Mouse (Mus musculus) gastrocnemius, postnatal 14 days (tissue): ENCODE measurements around the gene Sstr2. TPM values are rescaled to one million over a fixed set of nuclear protein-coding genes. Genes with fewer than 3 reads are reported as not detected.
"Not testable (repeated sequence)": the region's sequence is repeated elsewhere in the genome, so short reads cannot be mapped to it uniquely, and the experiment has no call there.

Experiments
- DNase-seq: peaks from one replicate; pipeline ENCODE4 v3.0.0; 2021; ENCODE audit warnings: mixed read lengths
- intact Hi-C: fragments of 180-260 bp; cut with DNase I; formaldehyde crosslinking; loops from one replicate; pipeline ENCODE4 v1.15.1; 2025; ENCODE audit warnings: low total_unique reads
- total RNA-seq, 2 experiments: library from RNA; stranded (reverse); gene quantifications; 2 replicates each; pipeline ENCODE4 v1.2.3; 2021

Gene Sstr2
- total RNA-seq, 2 experiments from 2014 or later: not detected

DNA sequence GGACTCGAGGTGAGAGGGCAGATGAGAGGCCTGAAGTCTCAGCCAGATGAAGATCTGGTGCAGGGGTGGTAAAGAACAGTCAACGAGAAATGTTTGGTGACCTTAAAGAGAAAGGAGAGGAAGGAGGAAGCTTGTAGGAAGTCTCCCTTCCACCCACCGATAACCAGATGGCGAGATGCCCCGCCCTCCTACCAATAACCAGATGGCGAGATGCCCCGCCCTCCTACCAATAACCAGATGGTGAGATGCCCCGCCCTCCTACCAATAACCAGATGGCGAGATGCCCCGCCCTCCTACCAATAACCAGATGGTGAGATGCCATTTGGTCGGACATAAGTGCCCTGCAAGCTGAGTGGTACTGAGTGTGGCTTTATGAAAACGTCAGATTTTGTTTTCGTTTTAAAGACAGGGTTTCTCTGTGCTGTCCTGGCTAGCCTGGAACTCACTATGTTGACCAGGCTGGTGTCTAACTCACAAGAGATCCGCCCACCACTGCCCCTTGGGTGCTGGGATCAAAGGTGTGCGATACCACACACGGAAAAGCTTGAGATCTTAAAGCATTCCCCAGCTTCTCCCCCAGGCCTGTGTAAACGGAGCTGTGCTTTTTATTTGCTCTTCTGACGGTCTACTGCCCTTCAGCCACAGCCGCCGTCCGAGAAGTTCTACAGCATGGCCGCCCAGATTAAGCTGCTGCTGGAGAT is 32.2 kb downstream of the Sstr2 start:
- intact Hi-C loops: loop anchor here (5.0 kb wide), 1 partner anchor 36 kb away; no protein-coding TSS in a partner anchor
- no peak for DNase-seq

DNA sequence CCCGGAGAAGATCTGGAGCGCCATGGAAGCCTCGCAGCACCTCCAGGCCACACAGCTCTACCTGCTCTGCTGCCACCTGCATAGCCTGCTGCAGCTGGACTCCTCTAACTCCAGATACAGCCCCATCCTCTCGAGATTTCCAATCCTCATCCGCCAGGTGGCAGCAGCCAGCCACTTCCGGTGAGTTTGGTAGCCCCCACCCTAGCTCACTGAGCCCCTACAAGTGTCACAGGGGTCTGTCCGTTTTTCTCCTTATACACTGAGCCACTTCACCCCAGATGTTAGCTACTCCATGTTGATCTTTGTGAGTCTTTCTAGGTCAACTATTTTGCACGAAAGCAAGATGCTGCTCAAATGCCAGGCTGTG is 32.7 kb downstream of the Sstr2 start:
- DNase-seq: peak; percentile 41
- intact Hi-C loops: loop anchor here (5.0 kb wide), 1 partner anchor 35 kb away; no protein-coding TSS in a partner anchor

DNA sequence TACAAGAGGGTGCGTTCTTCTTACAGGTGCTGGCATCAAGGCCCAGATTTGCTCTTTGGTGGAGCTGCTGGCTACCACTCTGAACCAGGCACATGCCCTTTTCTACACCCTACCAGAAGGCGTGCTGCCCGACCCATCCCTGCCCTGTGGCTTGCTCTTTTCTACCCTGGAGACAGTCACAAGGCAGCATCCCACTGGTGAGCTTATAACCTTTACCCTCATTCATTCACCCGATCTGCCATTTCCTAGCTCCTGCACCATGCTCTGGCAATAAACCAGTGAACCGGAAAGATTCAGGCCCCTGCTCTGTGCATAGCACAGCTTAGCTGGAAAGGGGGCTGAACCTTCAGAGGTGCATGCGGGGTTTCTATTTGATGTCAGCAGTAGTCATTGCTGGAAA is 33.4 kb downstream of the Sstr2 start:
- intact Hi-C loops: loop anchor here (5.0 kb wide), 1 partner anchor 35 kb away; no protein-coding TSS in a partner anchor
- DNase-seq: no peak

DNA sequence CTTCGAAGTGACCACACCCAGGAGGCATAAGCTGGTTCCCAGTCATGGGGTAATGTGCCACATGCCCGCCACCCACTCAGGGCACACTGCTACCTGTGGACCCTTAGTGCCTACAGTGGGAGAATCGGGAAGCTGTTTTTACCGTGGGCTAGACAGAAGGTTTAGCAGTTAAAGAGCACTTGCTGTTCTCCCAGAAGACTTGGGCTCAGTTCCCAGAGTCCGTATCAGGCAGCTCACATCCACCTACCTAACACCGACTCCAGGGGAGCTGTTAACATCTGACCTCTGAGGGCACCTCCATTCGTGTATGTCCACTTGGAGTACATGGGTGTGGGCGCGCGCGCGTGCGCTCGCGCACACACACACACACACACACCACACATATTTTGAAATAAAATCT is 35.0 kb downstream of the Sstr2 start:
- no peak for DNase-seq
- intact Hi-C loops: loop anchor here (5.0 kb wide), 1 partner anchor 33 kb away; no protein-coding TSS in a partner anchor

DNA sequence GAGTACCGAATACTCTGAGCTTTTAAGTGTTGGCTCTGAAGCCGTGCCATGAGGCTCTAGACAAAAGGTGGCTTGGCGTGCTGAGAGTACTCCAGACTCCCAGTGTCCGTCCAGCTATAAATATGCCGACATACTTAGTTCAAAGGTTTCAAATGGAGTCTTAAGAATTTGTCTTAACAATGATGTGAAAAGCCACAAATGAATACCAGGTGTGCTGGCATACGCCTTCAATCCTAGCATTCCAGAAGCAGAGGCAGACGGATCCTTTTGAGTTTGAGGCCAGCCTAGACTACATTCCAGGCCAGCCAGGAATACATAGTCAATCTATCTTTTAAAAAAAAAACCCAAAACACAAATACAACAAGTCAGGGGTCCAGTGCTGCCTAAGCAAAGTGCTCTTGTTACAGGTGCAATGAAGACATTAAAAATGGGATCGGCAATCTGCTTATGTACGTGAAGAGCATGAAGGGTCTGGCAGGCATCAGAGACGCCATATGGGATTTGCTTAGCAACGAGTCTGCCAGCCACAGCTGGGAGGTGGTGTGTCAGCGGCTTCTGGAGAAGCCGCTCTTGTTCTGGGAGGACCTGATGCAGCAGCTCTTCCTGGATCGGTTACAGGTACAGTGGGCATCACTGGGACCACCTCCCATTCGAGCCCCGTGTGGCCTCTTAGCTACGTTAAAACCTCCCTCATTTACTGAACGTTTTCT is 35.6 kb downstream of the Sstr2 start:
- intact Hi-C loops: loop anchor here (5.0 kb wide), 1 partner anchor 33 kb away; no protein-coding TSS in a partner anchor
- DNase-seq: no peak

DNA sequence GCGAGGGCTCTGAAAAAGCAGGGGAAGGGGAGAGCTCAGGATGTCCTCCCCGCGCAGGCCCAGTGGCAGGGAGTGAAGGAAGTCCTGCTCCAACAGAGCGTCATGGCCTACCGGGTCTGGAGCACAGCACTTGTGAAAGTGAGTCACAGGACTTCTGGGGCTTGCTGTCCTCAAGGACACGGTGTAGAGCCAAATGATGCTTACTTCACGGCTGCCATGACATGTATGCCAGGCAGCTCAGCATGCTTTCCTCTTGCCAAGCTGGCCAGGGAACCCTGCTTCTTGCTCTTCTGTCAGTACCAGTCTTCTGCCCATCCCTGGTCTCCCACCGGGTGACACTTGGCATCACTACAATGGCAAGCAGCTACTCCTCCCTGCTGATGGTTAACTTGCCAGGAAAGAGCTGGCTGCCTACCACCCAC is 37.4 kb downstream of the Sstr2 start:
- no peak for DNase-seq
- intact Hi-C loops: no loop called here

DNA sequence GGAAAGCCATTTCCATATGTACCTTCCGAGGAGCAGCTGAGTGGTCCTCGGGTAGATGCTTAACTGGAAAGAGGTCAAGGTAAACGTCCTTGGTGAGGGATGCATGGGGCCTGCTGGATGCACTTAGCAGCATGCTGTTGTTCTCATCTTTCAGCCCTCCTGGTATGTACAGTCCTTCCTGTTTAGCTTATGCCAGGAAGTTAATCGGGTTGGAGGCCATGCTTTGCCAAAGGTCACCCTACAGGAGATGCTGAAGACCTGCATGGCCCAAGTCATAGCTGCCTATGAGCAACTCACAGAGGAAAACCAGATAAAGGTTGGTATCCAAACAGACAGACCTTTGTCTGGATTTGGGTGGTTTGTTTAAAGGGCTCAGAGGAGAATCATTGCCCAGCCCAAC is 38.1 kb downstream of the Sstr2 start:
- DNase-seq: no peak
- intact Hi-C loops: no loop called here

DNA sequence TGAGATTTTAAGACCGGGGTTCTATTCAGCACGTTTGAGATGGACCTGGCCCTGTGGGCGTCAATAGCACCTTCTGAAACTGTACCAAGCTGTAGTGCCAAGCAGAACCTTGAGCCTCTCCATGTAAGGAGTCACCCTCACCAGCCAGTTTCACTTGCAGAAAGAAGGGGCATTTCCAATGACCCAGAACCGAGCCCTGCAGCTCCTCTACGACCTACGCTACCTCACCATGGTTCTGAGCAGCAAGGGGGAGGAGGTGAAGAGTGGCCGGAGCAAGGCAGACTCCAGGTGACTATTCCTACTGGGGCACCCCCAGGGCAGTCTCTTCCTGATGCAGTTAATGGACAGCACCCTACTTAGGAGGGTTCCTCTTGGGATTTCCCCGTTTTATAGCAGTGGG is 39.2 kb downstream of the Sstr2 start:
- intact Hi-C loops: no loop called here
- DNase-seq: no peak

DNA sequence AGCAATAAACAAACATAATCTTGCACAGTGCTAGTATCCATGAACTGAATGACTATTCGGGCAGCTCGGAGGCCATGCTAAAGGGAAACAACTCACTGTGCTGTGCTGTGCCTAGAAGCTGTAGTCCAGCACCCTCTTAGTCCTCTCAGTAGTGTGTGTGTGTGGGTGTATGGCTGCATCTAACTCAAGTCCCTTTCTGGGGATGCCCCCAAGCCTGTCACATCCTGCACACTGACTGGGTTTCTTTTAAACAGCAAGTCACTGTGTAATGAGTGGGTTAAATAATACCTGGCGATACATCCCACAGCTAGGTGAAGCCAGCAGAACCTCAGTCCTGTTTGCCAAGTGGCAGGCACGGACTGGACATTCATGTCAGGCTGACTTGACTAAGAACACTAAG is 39.6 kb downstream of the Sstr2 start:
- intact Hi-C loops: no loop called here

DNA sequence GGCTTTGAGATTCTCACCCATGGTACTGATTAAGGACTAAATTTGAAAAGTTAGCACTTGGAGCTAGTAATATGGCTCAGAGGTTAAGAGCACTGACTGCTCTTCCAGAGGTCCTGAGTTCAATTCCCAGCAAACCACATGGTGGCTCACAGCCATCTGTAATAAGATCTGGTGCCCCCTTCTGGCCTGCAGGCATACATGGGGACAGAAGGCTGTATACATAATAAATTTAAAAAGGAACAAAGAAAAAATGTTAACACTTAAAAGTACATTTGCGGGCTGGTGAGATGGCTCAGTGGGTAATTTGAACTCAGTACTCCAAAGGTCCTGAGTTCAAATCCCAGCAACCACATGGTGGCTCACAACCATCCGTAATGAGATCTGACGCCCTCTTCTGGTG is 41.1 kb downstream of the Sstr2 start:
- intact Hi-C loops, DNase-seq: not testable (repeated sequence)

More for the DNA sequence above, 39.6 kb downstream of the Sstr2 start:
- no peak for DNase-seq

DNA sequence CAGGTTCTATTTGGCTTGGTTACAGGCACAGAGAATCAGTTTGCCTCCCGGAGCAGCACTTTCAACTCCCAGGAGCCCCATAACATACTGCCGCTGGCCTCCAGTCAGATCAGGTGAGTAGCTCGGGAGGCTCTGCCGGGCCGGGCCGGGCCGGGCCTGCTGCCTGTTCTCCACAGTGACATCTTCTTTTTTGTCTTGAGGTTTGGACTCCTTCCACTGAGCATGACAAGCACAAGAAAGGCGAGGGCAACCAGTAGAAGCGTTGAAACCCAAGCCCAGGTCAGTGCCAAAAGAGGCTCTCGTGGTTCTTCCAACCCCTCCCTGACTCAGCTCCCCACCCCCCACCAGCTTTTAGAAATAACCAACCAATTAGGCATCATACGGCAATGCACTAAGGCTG is 41.8 kb downstream of the Sstr2 start:
- intact Hi-C loops: no loop called here
- no peak for DNase-seq

DNA sequence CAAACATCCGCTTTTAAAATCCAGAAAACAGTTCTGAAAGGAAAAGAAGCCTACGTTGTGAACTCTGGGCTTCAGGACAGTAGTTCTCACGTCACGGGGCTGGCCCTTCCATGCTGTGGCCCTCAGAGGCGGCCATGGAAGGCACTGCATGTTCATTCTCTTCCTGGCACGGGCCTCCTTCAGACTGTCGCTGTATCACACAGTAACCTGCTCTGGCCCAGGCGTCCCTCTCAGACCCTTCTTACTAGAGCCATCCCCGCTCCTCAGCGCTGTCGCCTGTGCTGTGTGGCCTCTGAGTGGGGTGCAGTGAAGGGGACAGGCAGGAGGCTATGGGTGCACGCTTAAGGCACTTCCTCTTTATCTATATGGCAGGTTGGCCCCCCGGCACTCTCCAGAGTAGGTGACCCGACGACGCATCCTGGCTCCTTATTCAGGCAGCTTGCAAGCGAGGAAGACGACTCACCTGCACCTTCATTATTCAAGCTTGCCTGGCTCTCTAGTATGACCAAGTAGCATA is 42.8 kb downstream of the Sstr2 start:
- no peak for DNase-seq
- intact Hi-C loops: no loop called here

DNA sequence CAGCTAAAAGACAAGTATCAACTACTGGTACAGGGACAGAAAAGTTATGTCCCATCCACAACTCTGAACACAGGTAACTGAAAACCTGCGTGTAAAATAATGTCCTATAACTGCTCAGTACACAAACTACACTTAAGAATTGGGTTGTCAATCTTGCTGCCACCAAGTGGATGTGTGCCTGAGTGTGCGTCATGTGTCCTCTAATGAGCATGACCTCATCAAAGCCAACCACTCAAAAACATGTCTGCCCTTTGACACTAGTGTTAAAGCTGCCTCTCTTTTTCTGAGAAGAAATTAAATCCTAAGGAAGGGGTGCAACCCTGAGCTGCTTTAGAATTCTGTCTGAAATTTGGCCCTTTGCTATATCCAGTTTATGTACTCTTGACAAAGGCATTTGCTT is 45.1 kb downstream of the Sstr2 start:
- DNase-seq: no peak
- intact Hi-C loops: no loop called here

DNA sequence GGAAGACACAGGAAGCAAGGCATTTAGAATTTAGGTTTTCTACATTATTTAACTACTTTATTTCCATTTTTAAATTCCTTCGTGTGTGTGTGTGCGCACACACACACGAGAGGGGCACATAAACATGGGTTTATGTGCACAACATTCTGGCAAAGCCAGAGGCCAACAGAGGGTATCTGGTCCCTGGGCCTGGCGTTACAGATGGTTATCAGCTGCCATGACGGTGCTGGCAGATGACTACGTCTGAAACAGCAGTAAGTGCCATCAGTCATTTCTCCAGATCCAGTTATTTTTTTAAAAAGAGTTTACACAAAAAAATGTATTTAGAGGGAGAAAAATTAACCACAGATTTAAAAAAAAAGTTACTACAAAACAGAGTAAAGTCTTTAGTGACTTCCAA is 47.1 kb downstream of the Sstr2 start:
- intact Hi-C loops: no loop called here
- no peak for DNase-seq

DNA sequence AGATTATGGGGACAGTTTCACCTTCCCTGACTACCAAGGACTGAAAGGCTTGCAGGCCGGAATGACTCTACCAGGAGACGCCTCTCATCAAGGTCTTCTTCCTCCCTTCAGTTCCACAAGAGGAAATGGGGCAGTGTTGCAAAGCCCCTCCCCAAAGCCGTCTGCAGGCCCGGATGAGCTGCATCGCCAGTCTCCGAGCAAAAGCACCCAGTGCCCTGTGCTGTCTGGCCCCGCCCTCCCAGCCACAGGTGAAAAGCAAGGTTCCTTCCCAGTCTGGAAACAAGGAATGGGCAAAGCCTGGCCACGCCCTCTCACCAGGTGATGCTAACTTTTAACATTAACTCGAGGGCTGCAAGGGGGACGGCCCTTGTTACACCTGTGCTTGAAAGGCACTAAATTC is 47.5 kb downstream of the Sstr2 start:
- intact Hi-C loops: no loop called here
- DNase-seq: no peak

DNA sequence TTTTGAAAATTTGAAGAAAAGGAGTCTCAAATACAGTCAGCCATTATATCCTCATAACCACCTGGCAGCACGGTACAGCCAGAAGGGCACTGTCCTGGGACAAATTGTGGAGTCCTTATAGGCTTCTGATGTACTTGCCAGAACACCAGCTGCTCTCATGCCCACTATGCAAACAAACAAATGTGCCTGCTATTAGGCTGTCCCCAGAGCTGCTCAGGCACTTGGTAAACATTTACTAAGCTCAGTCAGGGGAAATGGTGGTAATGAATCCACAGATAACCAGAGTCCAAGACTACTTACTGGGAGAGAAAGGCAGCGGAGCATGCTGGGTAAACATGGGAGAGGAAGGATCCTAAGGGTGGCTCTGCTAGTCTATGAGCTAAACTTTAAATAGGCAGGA is 48.0 kb downstream of the Sstr2 start:
- intact Hi-C loops: no loop called here
- no peak for DNase-seq

DNA sequence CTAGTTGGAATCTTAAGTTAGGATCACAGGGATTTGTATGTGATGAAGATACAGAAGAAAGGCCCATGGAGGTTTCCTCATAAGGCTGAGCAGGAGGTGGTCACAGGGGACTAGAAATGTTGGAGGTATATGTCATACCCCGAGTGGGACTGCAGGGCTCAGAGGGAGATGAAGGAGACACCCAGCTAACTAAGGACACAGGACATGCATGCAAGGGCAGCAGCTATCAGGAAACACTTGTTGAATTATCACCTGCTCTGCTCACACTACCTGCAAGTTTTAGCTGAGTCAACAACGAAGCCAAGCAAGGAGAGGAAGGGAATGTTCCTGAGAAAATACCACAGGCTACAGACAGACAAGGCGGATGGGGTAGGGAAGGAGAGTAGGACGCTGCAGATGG is 48.6 kb downstream of the Sstr2 start:
- no peak for DNase-seq
- intact Hi-C loops: no loop called here

DNA sequence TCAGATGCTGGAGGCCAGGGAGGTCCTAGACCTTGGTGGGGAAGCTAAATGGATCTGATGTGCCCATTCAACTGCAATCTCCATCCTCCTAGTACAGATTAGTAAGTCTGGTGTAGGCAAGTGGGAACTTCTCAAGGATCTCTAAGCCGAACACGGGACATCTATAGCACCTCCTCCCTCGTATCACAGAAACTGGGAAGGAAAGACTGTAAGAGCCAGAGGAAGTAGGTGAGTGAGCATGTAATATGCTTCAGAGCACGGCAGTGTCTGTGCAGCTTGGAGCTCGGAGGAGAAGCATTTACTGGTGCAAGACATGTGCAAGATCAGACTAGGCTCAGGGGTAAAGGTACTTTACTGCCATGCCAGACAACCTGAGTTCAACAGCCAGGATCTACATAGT is 49.7 kb downstream of the Sstr2 start:
- intact Hi-C loops: no loop called here
- no peak for DNase-seq

DNA sequence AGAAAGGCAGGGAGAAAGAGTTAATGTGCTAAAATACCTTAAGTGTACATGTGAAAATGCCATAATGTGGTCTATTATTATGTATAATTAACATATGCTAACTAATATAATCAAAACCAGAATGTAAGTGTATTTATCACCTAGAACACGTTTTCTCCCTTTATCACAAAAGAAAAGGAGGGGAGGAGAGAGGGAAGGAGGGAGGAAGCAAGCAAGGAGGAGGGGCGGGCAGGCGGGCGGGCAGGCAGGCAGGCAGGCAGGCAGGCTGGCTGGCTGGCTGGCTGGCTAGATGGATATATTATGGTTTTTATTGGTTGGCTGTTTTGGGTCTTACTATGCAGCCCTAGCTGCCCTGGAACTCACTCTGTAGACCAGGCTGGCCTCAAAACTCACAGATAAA is 50.6 kb downstream of the Sstr2 start:
- intact Hi-C loops: no loop called here
- no peak for DNase-seq

DNA sequence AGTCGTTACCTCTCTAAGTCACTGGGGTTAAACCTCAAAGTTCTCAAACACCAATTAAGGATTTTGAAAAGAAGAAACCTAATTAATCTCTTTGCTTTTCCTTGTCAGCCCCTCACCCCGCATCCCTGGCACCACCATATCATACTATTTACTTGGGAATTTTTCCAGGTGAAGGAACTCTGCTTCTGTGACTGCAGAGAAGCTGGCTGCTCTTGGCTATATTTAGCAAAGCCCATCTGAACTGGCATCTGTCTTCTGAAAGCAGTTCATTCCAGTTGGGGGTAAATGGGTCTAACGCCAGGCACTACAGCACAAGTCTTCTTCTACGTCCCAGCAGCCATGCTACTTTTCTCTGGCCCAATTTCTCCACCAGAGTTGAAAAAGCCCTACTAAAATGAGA is 54.5 kb downstream of the Sstr2 start:
- DNase-seq: no peak

DNA sequence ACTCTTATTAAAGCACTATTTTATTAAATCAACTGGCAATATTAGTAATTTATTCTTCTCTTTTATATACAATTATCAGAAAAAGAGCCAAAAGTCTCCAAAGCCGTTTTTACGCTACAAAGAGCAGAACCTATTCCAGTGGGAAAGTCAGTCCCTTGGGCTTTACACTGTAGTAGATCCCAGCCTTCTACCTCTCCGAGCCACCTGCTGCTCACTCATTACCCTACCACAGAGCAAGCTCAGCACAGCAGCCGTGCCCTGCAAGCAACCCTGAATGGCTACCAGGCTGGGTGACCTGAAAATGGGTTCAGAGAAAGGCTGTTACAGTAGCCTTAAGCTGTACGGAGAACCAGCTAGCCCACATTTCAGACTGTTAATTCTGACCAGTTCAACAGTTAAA is 55.5 kb downstream of the Sstr2 start:
- intact Hi-C loops: no loop called here
- DNase-seq: no peak

More for the DNA sequence above, 54.5 kb downstream of the Sstr2 start:
- intact Hi-C loops: no loop called here
